Mouse (Mus musculus): ENCODE measurements around the gene Cfap157. TPM values are rescaled to one million over a fixed set of nuclear protein-coding genes. Genes with fewer than 3 reads are reported as not detected.

Cfap157 gene
- polyA plus RNA-seq, 1 experiment from 2014 or later: 0.33 TPM

GRCm38 (mm10) chr2:32795748-32796418, 11.7 kb upstream of the Cfap157 start:
- no peak overlapping the region for H3K27ac ChIP-seq (ENCODE audit: low read depth, low read length)
- no peaks in the 10 kb centered on the region for H3K4me1 ChIP-seq (replicated peaks; ENCODE audit: control insufficient read depth, insufficient read depth, low read length)
- no peak for DNase-seq (ENCODE audit: low spot score)
- H3K4me3 ChIP-seq (ENCODE audit: low read depth, low read length): no peak overlapping the region
- ATAC-seq (replicated peaks; ENCODE audit: low FRiP score): no peak
- no peaks in the 10 kb centered on the region; the same call in 1 of the 2 replicates for H3K36me3 ChIP-seq (ENCODE audit: control insufficient read depth, insufficient read depth, low read length)
- WGBS: 89% methylated on average over 13 of the region's 13 CpGs
- H3K9ac ChIP-seq (ENCODE audit: low read length): no peak overlapping the region
- no peaks in the 10 kb centered on the region for H3K9me3 ChIP-seq (ENCODE audit: control insufficient read depth, low read length)
- H3K27me3 ChIP-seq (ENCODE audit: control insufficient read depth, insufficient read depth, low read length): no peaks in the 10 kb centered on the region
- no peak overlapping the region for H3K4me2 ChIP-seq (ENCODE audit: low read depth, low read length, severe bottlenecking)

GRCm38 (mm10) chr2:32791297-32791696, 7.1 kb upstream of the Cfap157 start:
- Histone ChIP-seq H3K36me3 (ENCODE audit: control insufficient read depth, insufficient read depth, low read length) (no peaks in the 10 kb centered on the region; the same call in 1 of the 2 replicates), H3K27me3 (ENCODE audit: control insufficient read depth, insufficient read depth, low read length) (no peaks in the 10 kb centered on the region), H3K4me1 (replicated peaks; ENCODE audit: control insufficient read depth, insufficient read depth, low read length) (no peaks in the 10 kb centered on the region), H3K27ac (ENCODE audit: low read depth, low read length) (no peak overlapping the region), H3K9ac (ENCODE audit: low read length) (no peak overlapping the region), H3K4me3 (ENCODE audit: low read depth, low read length) (no peak overlapping the region), H3K9me3 (ENCODE audit: control insufficient read depth, low read length) (no peaks in the 10 kb centered on the region), H3K4me2 (ENCODE audit: low read depth, low read length, severe bottlenecking) (no peak overlapping the region)
- 84% methylated on average over 6 of the region's 6 CpGs for WGBS
- ATAC-seq (replicated peaks; ENCODE audit: low FRiP score) (no peak), DNase-seq (ENCODE audit: low spot score) (no peak)

GRCm38 (mm10) chr2:32788581-32788980, 4.4 kb upstream of the Cfap157 start:
- H3K9ac ChIP-seq (ENCODE audit: low read length): no peak overlapping the region
- H3K4me1 ChIP-seq (replicated peaks; ENCODE audit: control insufficient read depth, insufficient read depth, low read length): no peaks in the 10 kb centered on the region
- no peak overlapping the region for H3K4me3 ChIP-seq (ENCODE audit: low read depth, low read length)
- H3K27ac ChIP-seq (ENCODE audit: low read depth, low read length): no peak overlapping the region
- H3K36me3 ChIP-seq (ENCODE audit: control insufficient read depth, insufficient read depth, low read length): no peaks in the 10 kb centered on the region
- ATAC-seq (replicated peaks; ENCODE audit: low FRiP score): no peak
- WGBS: 54% methylated on average over 2 of the region's 2 CpGs
- H3K27me3 ChIP-seq (ENCODE audit: control insufficient read depth, insufficient read depth, low read length): no peaks in the 10 kb centered on the region
- no peaks in the 10 kb centered on the region for H3K9me3 ChIP-seq (ENCODE audit: control insufficient read depth, low read length)
- H3K4me2 ChIP-seq (ENCODE audit: low read depth, low read length, severe bottlenecking): no peak overlapping the region
- DNase-seq (ENCODE audit: low spot score): no peak

- Histone ChIP-seq H3K27ac (ENCODE audit: low read depth, low read length) (no peak overlapping the region), H3K4me3 (ENCODE audit: low read depth, low read length) (no peak overlapping the region), H3K4me2 (ENCODE audit: low read depth, low read length, severe bottlenecking) (no peak overlapping the region), H3K4me1 (replicated peaks; ENCODE audit: control insufficient read depth, insufficient read depth, low read length) (no peaks in the 10 kb centered on the region), H3K9me3 (ENCODE audit: control insufficient read depth, low read length) (no peaks in the 10 kb centered on the region), H3K36me3 (ENCODE audit: control insufficient read depth, insufficient read depth, low read length) (no peaks in the 10 kb centered on the region), H3K9ac (ENCODE audit: low read length) (no peak overlapping the region), H3K27me3 (ENCODE audit: control insufficient read depth, insufficient read depth, low read length) (no peaks in the 10 kb centered on the region)
- 55% methylated on average over 6 of the region's 6 CpGs for WGBS
- ATAC-seq (replicated peaks; ENCODE audit: low FRiP score) (no peak), DNase-seq (ENCODE audit: low spot score) (no peak)
Observed at GRCm38 (mm10) chr2:32787176-32787575, 2.9 kb upstream of the Cfap157 start.

GRCm38 (mm10) chr2:32781710-32782109, 2.5 kb downstream of the Cfap157 start:
- no peak overlapping the region for H3K4me2 ChIP-seq (ENCODE audit: low read depth, low read length, severe bottlenecking)
- H3K4me3 ChIP-seq (ENCODE audit: low read depth, low read length): no peak overlapping the region
- ATAC-seq (replicated peaks; ENCODE audit: low FRiP score): no peak
- DNase-seq (ENCODE audit: low spot score): no peak
- no peak overlapping the region for H3K9ac ChIP-seq (ENCODE audit: low read length)
- no peaks in the 10 kb centered on the region; the same call in 1 of the 2 replicates for H3K27me3 ChIP-seq (ENCODE audit: control insufficient read depth, insufficient read depth, low read length)
- H3K36me3 ChIP-seq (ENCODE audit: control insufficient read depth, insufficient read depth, low read length): no peaks in the 10 kb centered on the region
- H3K4me1 ChIP-seq (replicated peaks; ENCODE audit: control insufficient read depth, insufficient read depth, low read length): no peaks in the 10 kb centered on the region
- WGBS: 79% methylated on average over 6 of the region's 6 CpGs
- H3K9me3 ChIP-seq (ENCODE audit: control insufficient read depth, low read length): no peaks in the 10 kb centered on the region
- no peak overlapping the region for H3K27ac ChIP-seq (ENCODE audit: low read depth, low read length)

GRCm38 (mm10) chr2:32779714-32780113, 4.5 kb downstream of the Cfap157 start:
- Histone ChIP-seq H3K4me2 (ENCODE audit: low read depth, low read length, severe bottlenecking) (no peak overlapping the region), H3K27ac (ENCODE audit: low read depth, low read length) (no peak overlapping the region), H3K36me3 (ENCODE audit: control insufficient read depth, insufficient read depth, low read length) (no peaks in the 10 kb centered on the region), H3K4me3 (ENCODE audit: low read depth, low read length) (no peak overlapping the region), H3K4me1 (replicated peaks; ENCODE audit: control insufficient read depth, insufficient read depth, low read length) (peaks cover 7% of the 10 kb centered on the region; the same call in 1 of the 2 replicates), H3K27me3 (ENCODE audit: control insufficient read depth, insufficient read depth, low read length) (no peaks in the 10 kb centered on the region; the same call in 1 of the 2 replicates), H3K9me3 (ENCODE audit: control insufficient read depth, low read length) (no peaks in the 10 kb centered on the region), H3K9ac (ENCODE audit: low read length) (no peak overlapping the region)
- WGBS: 87% methylated on average over 6 of the region's 6 CpGs
- ATAC-seq (replicated peaks; ENCODE audit: low FRiP score): no peak
- no peak for DNase-seq (ENCODE audit: low spot score)

GRCm38 (mm10) chr2:32779131-32779530, 5.1 kb downstream of the Cfap157 start:
- Histone ChIP-seq H3K36me3 (ENCODE audit: control insufficient read depth, insufficient read depth, low read length) (no peaks in the 10 kb centered on the region), H3K4me1 (replicated peaks; ENCODE audit: control insufficient read depth, insufficient read depth, low read length) (peaks cover 7% of the 10 kb centered on the region; the same call in 1 of the 2 replicates), H3K9ac (ENCODE audit: low read length) (no peak overlapping the region), H3K27ac (ENCODE audit: low read depth, low read length) (no peak overlapping the region), H3K27me3 (ENCODE audit: control insufficient read depth, insufficient read depth, low read length) (no peaks in the 10 kb centered on the region; the same call in 1 of the 2 replicates), H3K4me2 (ENCODE audit: low read depth, low read length, severe bottlenecking) (no peak overlapping the region), H3K4me3 (ENCODE audit: low read depth, low read length) (no peak overlapping the region), H3K9me3 (ENCODE audit: control insufficient read depth, low read length) (no peaks in the 10 kb centered on the region)
- WGBS: 18% methylated on average over 8 of the region's 8 CpGs
- DNase-seq (ENCODE audit: low spot score) (peak; percentile 79), ATAC-seq (replicated peaks; ENCODE audit: low FRiP score) (no peak)

GRCm38 (mm10) chr2:32778081-32778480, 6.1 kb downstream of the Cfap157 start:
- H3K4me1 ChIP-seq (replicated peaks; ENCODE audit: control insufficient read depth, insufficient read depth, low read length): peaks cover 7% of the 10 kb centered on the region; the same call in 1 of the 2 replicates
- no peak for ATAC-seq (replicated peaks; ENCODE audit: low FRiP score)

GRCm38 (mm10) chr2:32776192-32776591, 8.0 kb downstream of the Cfap157 start:
- no peak for DNase-seq (ENCODE audit: low spot score)
- peak overlapping the region; percentile 30 for H3K9ac ChIP-seq (ENCODE audit: low read length)
- no peaks in the 10 kb centered on the region for H3K9me3 ChIP-seq (ENCODE audit: control insufficient read depth, low read length)
- ATAC-seq (replicated peaks; ENCODE audit: low FRiP score): no peak
- peaks cover 7% of the 10 kb centered on the region; the same call in 1 of the 2 replicates for H3K4me1 ChIP-seq (replicated peaks; ENCODE audit: control insufficient read depth, insufficient read depth, low read length)
- no peaks in the 10 kb centered on the region for H3K36me3 ChIP-seq (ENCODE audit: control insufficient read depth, insufficient read depth, low read length)
- peak overlapping the region; percentile 84 for H3K4me2 ChIP-seq (ENCODE audit: low read depth, low read length, severe bottlenecking)
- no peak overlapping the region for H3K27ac ChIP-seq (ENCODE audit: low read depth, low read length)
- H3K27me3 ChIP-seq (ENCODE audit: control insufficient read depth, insufficient read depth, low read length): no peaks in the 10 kb centered on the region; the same call in 1 of the 2 replicates
- peak overlapping the region; percentile 55 for H3K4me3 ChIP-seq (ENCODE audit: low read depth, low read length)
- WGBS: 17% methylated on average over 22 of the region's 22 CpGs

More at GRCm38 (mm10) chr2:32778081-32778480, 6.1 kb downstream of the Cfap157 start:
- no peaks in the 10 kb centered on the region for H3K36me3 ChIP-seq (ENCODE audit: control insufficient read depth, insufficient read depth, low read length)
- 92% methylated on average over 6 of the region's 6 CpGs for WGBS
- no peak overlapping the region for H3K4me3 ChIP-seq (ENCODE audit: low read depth, low read length)
- DNase-seq (ENCODE audit: low spot score): no peak
- no peak overlapping the region for H3K4me2 ChIP-seq (ENCODE audit: low read depth, low read length, severe bottlenecking)
- H3K9me3 ChIP-seq (ENCODE audit: control insufficient read depth, low read length): no peaks in the 10 kb centered on the region
- no peak overlapping the region for H3K27ac ChIP-seq (ENCODE audit: low read depth, low read length)
- H3K9ac ChIP-seq (ENCODE audit: low read length): no peak overlapping the region
- no peaks in the 10 kb centered on the region; the same call in 1 of the 2 replicates for H3K27me3 ChIP-seq (ENCODE audit: control insufficient read depth, insufficient read depth, low read length)

All from forebrain, embryonic 11.5 days (tissue).